In the genomic region with DNA sequence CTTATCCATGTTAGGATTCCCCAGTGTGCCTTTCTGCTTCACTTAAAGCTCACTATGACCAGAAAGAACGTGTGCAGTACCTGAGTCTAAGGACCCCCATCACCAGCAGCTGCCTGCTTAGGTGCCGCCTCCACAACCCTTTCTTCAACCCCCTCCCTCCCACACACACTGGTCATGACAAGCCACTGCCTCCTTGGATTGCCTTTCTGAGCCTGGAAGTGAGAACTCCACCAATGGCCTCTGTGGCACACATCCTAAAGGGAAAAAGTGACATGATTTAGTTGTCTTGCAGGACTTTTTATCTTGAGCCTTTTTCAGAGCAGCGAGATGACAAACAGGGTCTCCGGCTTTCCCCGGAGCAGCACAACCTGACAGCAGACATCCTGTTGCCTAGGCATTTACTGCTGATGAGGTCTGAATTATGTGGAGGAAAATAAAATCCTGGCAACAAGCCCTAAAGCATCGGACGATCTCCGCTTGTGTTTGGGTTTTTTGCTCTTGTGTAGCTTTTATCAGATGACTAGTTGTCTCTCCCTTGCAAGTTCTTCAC, we compare ENCODE assay signal across 21 mouse cellular contexts.
"Had no signal": no experiment of that assay in that cellular context is flagged by ENCODE, and none has a peak within 500 bp of the region (broad histone marks: within the 10 kb centered on the region; RNA-seq: fewer than 3 reads in every experiment).

No protein-coding gene starts in this region.

- ATAC-seq: lung, postnatal 0 days; midbrain, embryonic 13.5 days; midbrain, embryonic 16.5 days had no signal

- H3K4me3 ChIP-seq: hindbrain, embryonic 15.5 days; limb, embryonic 12.5 days; limb, embryonic 15.5 days; megakaryocyte, embryonic 14.5 days; midbrain, embryonic 10.5 days; midbrain, embryonic 13.5 days; myocyte had no signal

- H3K4me1 ChIP-seq: hindbrain, embryonic 15.5 days; limb, embryonic 12.5 days; limb, embryonic 15.5 days; midbrain, embryonic 10.5 days; midbrain, embryonic 13.5 days had no signal

- H3K4me2 ChIP-seq: hindbrain, embryonic 15.5 days; limb, embryonic 12.5 days; limb, embryonic 15.5 days; liver, embryonic 11.5 days; midbrain, embryonic 13.5 days had no signal

- H3K36me3 ChIP-seq: hindbrain, embryonic 15.5 days; limb, embryonic 12.5 days; limb, embryonic 15.5 days; midbrain, embryonic 10.5 days; midbrain, embryonic 13.5 days had no signal

- H3K27me3 ChIP-seq: hindbrain, embryonic 15.5 days; limb, embryonic 12.5 days; limb, embryonic 15.5 days; megakaryocyte, embryonic 14.5 days; midbrain, embryonic 13.5 days had no signal

- H3K9ac ChIP-seq: hindbrain, embryonic 15.5 days; limb, embryonic 12.5 days; limb, embryonic 15.5 days; liver, embryonic 14.5 days; midbrain, embryonic 13.5 days had no signal

- H3K27ac ChIP-seq: hindbrain, embryonic 15.5 days; limb, embryonic 12.5 days; limb, embryonic 15.5 days; liver, embryonic 14.5 days; midbrain, embryonic 10.5 days; midbrain, embryonic 13.5 days; stomach, postnatal 0 days had no signal

- H3K9me3 ChIP-seq: hindbrain, embryonic 15.5 days; limb, embryonic 12.5 days; limb, embryonic 15.5 days; megakaryocyte, embryonic 14.5 days; midbrain, embryonic 10.5 days; midbrain, embryonic 13.5 days had no signal

- DNase-seq: left cerebral cortex, postnatal 4 days; lung, adult 2 months; lung, postnatal 36 days; right cerebral cortex, adult 18-20 months; right cerebral cortex, postnatal 14 days; right cerebral cortex, postnatal 4 days; thymus, adult 2 months; thymus, postnatal 14 days; thymus, postnatal 4 days had no signal
